Mouse (Mus musculus) heart, embryonic 15.5 days (tissue): ENCODE measurements around the gene Reep3. TPM values are rescaled to one million over a fixed set of nuclear protein-coding genes. Genes with fewer than 3 reads are reported as not detected.

ENCODE experiments used
- ATAC-seq: fragments of 200-750 bp; cut with Nextera tagmentation; replicated peaks from 2 replicates; pipeline ENCODE4 v1.8.0; 2017; ENCODE audit warnings: low read depth, moderate TSS enrichment; ENCODE audit not compliant: insufficient number of reproducible peaks, insufficient read depth, low FRiP score
- H3K27ac ChIP-seq: fragments of 300-500 bp; sonication (generic); 2 replicates; pipeline ENCODE4 v1.5.1; 2015; ENCODE audit warnings: mild to moderate bottlenecking, inconsistent platforms
- H3K27me3 ChIP-seq: fragments of 300-500 bp; sonication (generic); 2 replicates; pipeline ENCODE4 v1.6.1; 2015; ENCODE audit warnings: inconsistent platforms
- H3K36me3 ChIP-seq: fragments of 300-500 bp; sonication (generic); 2 replicates; pipeline ENCODE4 v1.6.1; 2015; ENCODE audit warnings: mild to moderate bottlenecking, inconsistent platforms
- H3K4me1 ChIP-seq: fragments of 300-500 bp; sonication (generic); replicated peaks from 2 replicates; pipeline ENCODE4 v1.6.1; 2015; ENCODE audit warnings: inconsistent platforms
- H3K4me2 ChIP-seq: fragments of 300-500 bp; sonication (generic); 2 replicates; pipeline ENCODE4 v1.6.1; 2015; ENCODE audit warnings: inconsistent platforms, mild to moderate bottlenecking, moderate library complexity
- H3K4me3 ChIP-seq: fragments of 300-500 bp; sonication (generic); 2 replicates; pipeline ENCODE4 v1.5.1; 2015; ENCODE audit warnings: mild to moderate bottlenecking, inconsistent platforms
- H3K9ac ChIP-seq: fragments of 300-500 bp; sonication (generic); 2 replicates; pipeline ENCODE4 v1.6.1; 2015; ENCODE audit warnings: mild to moderate bottlenecking, inconsistent platforms
- H3K9me3 ChIP-seq: fragments of 300-500 bp; sonication (generic); replicated peaks from 2 replicates; pipeline ENCODE4 v1.6.1; 2016; ENCODE audit warnings: inconsistent platforms
- WGBS: fragments of 180-500 bp; shearing (Covaris S2); methylation state at CpG from one replicate; pipeline ENCODE4 v1.1.7; 2015; ENCODE audit warnings: mixed read lengths; 5-methylcytosine and 5-hydroxymethylcytosine counted together
- polyA plus RNA-seq: library from polyadenylated mRNA; unstranded; fragments of >200 nt; fragmentation: Nextera tagmentation; extraction: Ambion mirVana; gene quantifications from 2 replicates; pipeline ENCODE4 v1.2.1, GENCODE M21; 2015

Reep3 gene
- polyA plus RNA-seq, 1 experiment from 2014 or later: 31.5 TPM

GRCm38 (mm10) chr10:67047712-67048645 is 48.8 kb downstream of the Reep3 start:
- no peaks in the 10 kb centered on the region for H3K36me3 ChIP-seq
- H3K9me3 ChIP-seq: no peaks in the 10 kb centered on the region
- ATAC-seq: no peak
- H3K27me3 ChIP-seq: no peaks in the 10 kb centered on the region
- no peak overlapping the region for H3K4me2 ChIP-seq
- no peak overlapping the region for H3K27ac ChIP-seq
- peaks cover 42% of the 10 kb centered on the region for H3K4me1 ChIP-seq
- H3K9ac ChIP-seq: no peak overlapping the region
- 78% methylated on average over 18 of the region's 18 CpGs for WGBS
- H3K4me3 ChIP-seq: no peak overlapping the region

GRCm38 (mm10) chr10:67045192-67045899 is 51.4 kb downstream of the Reep3 start:
- peak overlapping the region; percentile 1; the same call in 1 of the 2 replicates for H3K4me2 ChIP-seq
- peaks cover 28% of the 10 kb centered on the region for H3K4me1 ChIP-seq
- ATAC-seq: no peak; the same call in 1 of the 2 replicates

GRCm38 (mm10) chr10:67044346-67044745 is 52.4 kb downstream of the Reep3 start:
- no peak overlapping the region for H3K9ac ChIP-seq
- peaks cover 29% of the 10 kb centered on the region for H3K4me1 ChIP-seq
- no peak overlapping the region for H3K4me3 ChIP-seq
- no peaks in the 10 kb centered on the region for H3K36me3 ChIP-seq
- no peak for ATAC-seq
- no peak overlapping the region for H3K27ac ChIP-seq
- no peaks in the 10 kb centered on the region for H3K27me3 ChIP-seq
- H3K4me2 ChIP-seq: no peak overlapping the region
- 66% methylated on average over 5 of the region's 5 CpGs for WGBS
- no peaks in the 10 kb centered on the region for H3K9me3 ChIP-seq

More at GRCm38 (mm10) chr10:67045192-67045899, 51.4 kb downstream of the Reep3 start:
- Histone ChIP-seq H3K9ac (no peak overlapping the region), H3K36me3 (no peaks in the 10 kb centered on the region), H3K9me3 (no peaks in the 10 kb centered on the region), H3K27me3 (no peaks in the 10 kb centered on the region), H3K27ac (peak overlapping the region; percentile 6; the same call in 1 of the 2 replicates), H3K4me3 (no peak overlapping the region)
- WGBS: 46% methylated on average over 12 of the region's 12 CpGs

- no peak for ATAC-seq
- H3K27me3 ChIP-seq: no peaks in the 10 kb centered on the region
- H3K4me1 ChIP-seq: peaks cover 39% of the 10 kb centered on the region
- WGBS: 81% methylated on average over 7 of the region's 7 CpGs
- H3K4me2 ChIP-seq: no peak overlapping the region
- H3K4me3 ChIP-seq: no peak overlapping the region
- no peaks in the 10 kb centered on the region for H3K9me3 ChIP-seq
- H3K36me3 ChIP-seq: no peaks in the 10 kb centered on the region
- H3K9ac ChIP-seq: no peak overlapping the region
- no peak overlapping the region for H3K27ac ChIP-seq
Measured at GRCm38 (mm10) chr10:67043236-67043635, 53.5 kb downstream of the Reep3 start.

GRCm38 (mm10) chr10:67040410-67040809 is 56.3 kb downstream of the Reep3 start:
- ATAC-seq: no peak
- H3K9ac ChIP-seq: no peak overlapping the region
- H3K9me3 ChIP-seq: no peaks in the 10 kb centered on the region
- no peak overlapping the region for H3K4me3 ChIP-seq
- H3K27ac ChIP-seq: no peak overlapping the region
- H3K36me3 ChIP-seq: no peaks in the 10 kb centered on the region
- WGBS: 82% methylated on average over 3 of the region's 3 CpGs
- H3K4me1 ChIP-seq: peaks cover 38% of the 10 kb centered on the region
- no peaks in the 10 kb centered on the region for H3K27me3 ChIP-seq
- no peak overlapping the region for H3K4me2 ChIP-seq

GRCm38 (mm10) chr10:67039001-67039400 is 57.7 kb downstream of the Reep3 start:
- WGBS: 37% methylated on average over 17 of the region's 17 CpGs
- Histone ChIP-seq H3K9ac (no peak overlapping the region), H3K4me3 (no peak overlapping the region)

GRCm38 (mm10) chr10:67036542-67036941 is 60.2 kb downstream of the Reep3 start:
- ATAC-seq: no peak
- WGBS: 86% methylated on average over 10 of the region's 10 CpGs
- H3K4me1 ChIP-seq: peaks cover 17% of the 10 kb centered on the region; the same call in 1 of the 2 replicates
- H3K36me3 ChIP-seq: no peaks in the 10 kb centered on the region
- no peak overlapping the region for H3K9ac ChIP-seq
- no peaks in the 10 kb centered on the region for H3K9me3 ChIP-seq
- no peak overlapping the region for H3K27ac ChIP-seq
- no peaks in the 10 kb centered on the region for H3K27me3 ChIP-seq
- H3K4me3 ChIP-seq: no peak overlapping the region
- H3K4me2 ChIP-seq: no peak overlapping the region

More at GRCm38 (mm10) chr10:67039001-67039400, 57.7 kb downstream of the Reep3 start:
- Histone ChIP-seq H3K27ac (peak overlapping the region; percentile 31; the same call in 1 of the 2 replicates), H3K36me3 (no peaks in the 10 kb centered on the region), H3K9me3 (no peaks in the 10 kb centered on the region), H3K4me2 (peak overlapping the region; percentile 36), H3K4me1 (peaks cover 29% of the 10 kb centered on the region; the same call in 1 of the 2 replicates), H3K27me3 (no peaks in the 10 kb centered on the region)
- ATAC-seq: peak; percentile 55; the same call in 1 of the 2 replicates

- Histone ChIP-seq H3K4me1 (peaks cover 17% of the 10 kb centered on the region; the same call in 1 of the 2 replicates), H3K9ac (no peak overlapping the region), H3K4me3 (no peak overlapping the region), H3K27me3 (no peaks in the 10 kb centered on the region), H3K36me3 (no peaks in the 10 kb centered on the region), H3K9me3 (no peaks in the 10 kb centered on the region), H3K4me2 (no peak overlapping the region), H3K27ac (no peak overlapping the region)
- 71% methylated on average over 5 of the region's 5 CpGs for WGBS
- no peak for ATAC-seq
Measured at GRCm38 (mm10) chr10:67036141-67036540, 60.6 kb downstream of the Reep3 start.

GRCm38 (mm10) chr10:67031186-67031585 is 65.6 kb downstream of the Reep3 start:
- ATAC-seq: no peak
- 37% methylated on average over 7 of the region's 7 CpGs for WGBS
- H3K36me3 ChIP-seq: peaks cover 3% of the 10 kb centered on the region; the same call in 1 of the 2 replicates

GRCm38 (mm10) chr10:67029297-67029696 is 67.4 kb downstream of the Reep3 start:
- peaks cover 12% of the 10 kb centered on the region for H3K4me1 ChIP-seq
- no peak overlapping the region for H3K27ac ChIP-seq
- H3K4me2 ChIP-seq: no peak overlapping the region
- no peaks in the 10 kb centered on the region for H3K27me3 ChIP-seq
- 75% methylated on average over 12 of the region's 12 CpGs for WGBS
- ATAC-seq: no peak
- no peak overlapping the region for H3K9ac ChIP-seq
- no peak overlapping the region for H3K4me3 ChIP-seq
- peaks cover 7% of the 10 kb centered on the region; the same call in 1 of the 2 replicates for H3K36me3 ChIP-seq
- no peaks in the 10 kb centered on the region for H3K9me3 ChIP-seq

More at GRCm38 (mm10) chr10:67031186-67031585, 65.6 kb downstream of the Reep3 start:
- H3K9ac ChIP-seq: no peak overlapping the region
- H3K27ac ChIP-seq: no peak overlapping the region
- H3K27me3 ChIP-seq: no peaks in the 10 kb centered on the region
- H3K4me1 ChIP-seq: peaks cover 4% of the 10 kb centered on the region
- no peaks in the 10 kb centered on the region for H3K9me3 ChIP-seq
- no peak overlapping the region for H3K4me3 ChIP-seq
- no peak overlapping the region for H3K4me2 ChIP-seq

- Histone ChIP-seq H3K4me3 (no peak overlapping the region), H3K4me2 (no peak overlapping the region), H3K4me1 (peaks cover 16% of the 10 kb centered on the region), H3K27me3 (no peaks in the 10 kb centered on the region), H3K9ac (no peak overlapping the region), H3K27ac (peak overlapping the region; percentile 76), H3K36me3 (peaks cover 7% of the 10 kb centered on the region; the same call in 1 of the 2 replicates), H3K9me3 (no peaks in the 10 kb centered on the region)
- 87% methylated on average over 8 of the region's 8 CpGs for WGBS
- ATAC-seq: no peak
Measured at GRCm38 (mm10) chr10:67026375-67026774, 70.4 kb downstream of the Reep3 start.
